Mouse (Mus musculus): Measurements from ENCODE around the gene Zdhhc13. TPM values are rescaled to one million over a fixed set of nuclear protein-coding genes. Genes with fewer than 3 reads are reported as not detected.

Gene Zdhhc13
- total RNA-seq, 2 experiments from 2014 or later: 25.6 TPM

- no peak for DNase-seq (ENCODE audit: extremely low spot score in 1 of 2, low spot score in 1 of 2)
These were observed 49.6 kb downstream of the Zdhhc13 start for GRCm38 (mm10) chr7:48838434-48838833.

DNA sequence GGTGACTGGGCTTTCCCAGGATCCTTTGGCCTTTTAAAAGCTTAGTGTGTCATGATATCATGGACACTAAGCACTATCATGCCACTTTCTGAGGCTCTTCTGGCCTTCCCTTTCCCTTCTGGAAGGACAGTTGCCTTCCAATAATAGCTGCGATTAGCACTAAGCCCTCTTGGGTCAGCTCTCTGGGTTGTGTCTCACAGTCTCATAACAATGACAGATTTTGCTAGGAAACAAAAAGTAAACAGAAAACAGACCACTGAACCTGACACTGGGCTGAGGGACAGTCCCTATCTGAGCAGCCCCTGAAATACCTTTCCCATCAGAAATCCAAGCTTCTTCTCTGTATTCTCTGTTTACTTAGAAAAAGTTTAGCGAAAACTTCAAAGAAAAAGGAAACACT, 51.7 kb downstream of the Zdhhc13 start:
- DNase-seq (ENCODE audit: extremely low spot score in 1 of 2, low spot score in 1 of 2): no peak

DNA sequence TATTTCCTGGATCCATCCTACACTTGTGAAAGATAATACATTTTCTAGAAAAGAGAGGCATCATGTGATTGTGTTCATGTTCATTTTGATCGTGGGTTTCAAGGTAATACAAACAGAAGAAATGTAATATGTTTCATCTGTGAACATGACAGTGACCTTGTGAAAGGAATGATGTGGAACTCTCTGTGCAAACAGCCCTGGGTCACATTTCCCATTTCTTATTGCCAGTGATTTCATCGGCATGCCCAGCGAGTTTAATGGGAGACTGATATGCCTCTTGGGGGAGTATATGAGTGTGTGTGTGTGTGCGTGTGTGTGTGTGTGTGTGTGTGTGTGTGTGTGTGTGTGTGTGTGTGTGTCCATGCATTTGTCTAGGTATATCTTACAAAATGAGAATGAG, 52.7 kb downstream of the Zdhhc13 start:
- no peak for DNase-seq (ENCODE audit: extremely low spot score in 1 of 2, low spot score in 1 of 2)

DNA sequence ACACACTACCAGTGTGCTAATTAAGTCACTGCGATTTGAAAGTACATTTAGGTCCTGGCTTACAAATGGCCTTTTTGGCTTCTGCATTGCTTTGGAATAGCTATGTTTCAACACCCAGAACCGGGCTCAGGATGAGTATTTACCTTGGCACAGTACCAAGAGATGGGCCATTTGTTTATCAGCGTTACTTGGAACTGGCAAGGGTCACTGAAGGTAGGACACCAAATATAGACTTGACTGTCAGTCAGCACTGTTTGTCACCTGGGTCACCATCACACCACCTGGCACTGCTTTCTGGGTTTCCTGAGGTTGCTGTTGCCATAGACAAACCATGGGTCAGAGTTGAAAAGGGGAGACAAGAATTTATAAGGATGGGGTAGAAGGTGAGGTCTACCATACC, 53.5 kb downstream of the Zdhhc13 start:
- DNase-seq (ENCODE audit: extremely low spot score in 1 of 2, low spot score in 1 of 2): no peak

- DNase-seq (ENCODE audit: extremely low spot score in 1 of 2, low spot score in 1 of 2): no peak
These were observed 54.7 kb downstream of the Zdhhc13 start for GRCm38 (mm10) chr7:48843541-48843940.

GRCm38 (mm10) chr7:48845213-48845973, 56.6 kb downstream of the Zdhhc13 start:
- no peak for DNase-seq (ENCODE audit: extremely low spot score in 1 of 2, low spot score in 1 of 2)

- no peak for DNase-seq (ENCODE audit: extremely low spot score in 1 of 2, low spot score in 1 of 2)
These were observed 58.0 kb downstream of the Zdhhc13 start for GRCm38 (mm10) chr7:48846755-48847154.

DNA sequence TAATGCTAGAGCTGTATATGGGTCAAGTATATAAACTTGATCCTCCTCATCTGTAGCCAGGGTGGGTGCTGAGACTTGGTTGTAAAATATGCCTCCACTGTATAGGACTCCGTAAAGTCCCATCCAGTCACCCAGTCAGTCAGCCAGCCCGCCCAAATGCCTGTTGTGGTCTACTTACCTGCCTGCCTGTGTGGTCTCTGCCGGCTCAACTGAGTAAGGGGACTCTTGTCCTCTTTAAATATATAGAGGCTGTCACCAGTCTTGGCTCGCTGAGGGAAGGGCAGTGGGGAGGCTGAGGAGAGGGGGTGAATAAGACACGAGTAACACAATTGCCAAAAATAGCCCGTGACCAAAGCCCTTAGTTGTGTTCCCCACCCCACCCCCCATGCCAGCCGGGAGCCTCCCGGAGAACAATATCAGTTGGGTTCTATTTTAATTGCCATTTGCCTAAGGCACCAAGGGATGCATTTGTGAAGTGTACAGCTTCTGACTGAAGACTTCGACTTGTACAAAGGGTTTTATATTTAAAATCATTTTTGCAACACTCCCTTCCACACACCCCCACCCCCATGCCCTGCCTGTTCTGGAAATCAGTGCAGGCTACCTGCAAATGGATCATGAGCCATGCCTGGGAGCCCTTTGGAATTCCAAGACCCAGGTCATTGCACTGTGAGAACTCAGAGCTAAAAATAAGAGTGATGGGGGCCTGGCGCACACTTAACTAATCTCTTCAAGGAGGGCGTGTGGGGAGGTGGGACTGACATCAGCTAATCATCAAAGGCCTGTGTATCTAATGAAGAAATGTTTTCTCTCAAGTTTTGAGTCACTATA, 59.2 kb downstream of the Zdhhc13 start, which contains the start of gene Csrp3:
Gene Csrp3, minus strand, starts transcription at position 214 of the 831 bp plus-strand sequence.
- DNase-seq (ENCODE audit: extremely low spot score in 1 of 2, low spot score in 1 of 2): no peak

GRCm38 (mm10) chr7:48851529-48852104, 62.8 kb downstream of the Zdhhc13 start:
- no peak for DNase-seq (ENCODE audit: extremely low spot score in 1 of 2, low spot score in 1 of 2)

- no peak for DNase-seq (ENCODE audit: extremely low spot score in 1 of 2, low spot score in 1 of 2)
These were observed 64.7 kb downstream of the Zdhhc13 start for GRCm38 (mm10) chr7:48853496-48853895.

GRCm38 (mm10) chr7:48855461-48855860, 66.7 kb downstream of the Zdhhc13 start:
- no peak for DNase-seq (ENCODE audit: extremely low spot score in 1 of 2, low spot score in 1 of 2)

GRCm38 (mm10) chr7:48858257-48858656, 69.5 kb downstream of the Zdhhc13 start:
- DNase-seq (ENCODE audit: extremely low spot score in 1 of 2, low spot score in 1 of 2): no peak

- DNase-seq (ENCODE audit: extremely low spot score in 1 of 2, low spot score in 1 of 2): no peak
These were observed 70.6 kb downstream of the Zdhhc13 start for GRCm38 (mm10) chr7:48859362-48859761.

DNA sequence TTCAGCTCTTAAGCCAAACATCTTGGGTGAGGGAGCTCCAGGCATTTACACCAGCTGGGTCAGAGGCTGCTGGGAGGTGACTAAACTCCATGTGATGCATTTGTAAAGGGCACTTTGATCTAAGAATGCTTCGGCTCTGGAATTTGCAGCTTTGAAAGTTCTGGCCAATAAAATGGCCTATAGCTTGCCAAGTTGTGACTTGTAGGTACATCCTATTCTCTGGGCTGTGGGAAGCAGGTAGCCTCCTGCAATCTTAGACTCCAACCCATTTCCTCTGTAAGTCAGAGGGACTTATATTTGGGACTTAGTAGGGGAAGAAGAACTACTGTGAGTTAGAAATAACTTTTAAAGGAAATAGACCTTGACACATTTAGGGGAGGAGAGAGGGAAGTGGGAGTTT, 72.1 kb downstream of the Zdhhc13 start:
- DNase-seq (ENCODE audit: extremely low spot score in 1 of 2, low spot score in 1 of 2): no peak

GRCm38 (mm10) chr7:48861796-48862195, 73.0 kb downstream of the Zdhhc13 start:
- DNase-seq (ENCODE audit: extremely low spot score in 1 of 2, low spot score in 1 of 2): no peak

- no peak for DNase-seq (ENCODE audit: extremely low spot score in 1 of 2, low spot score in 1 of 2)
These were observed 75.4 kb downstream of the Zdhhc13 start for GRCm38 (mm10) chr7:48864199-48864598.

DNA sequence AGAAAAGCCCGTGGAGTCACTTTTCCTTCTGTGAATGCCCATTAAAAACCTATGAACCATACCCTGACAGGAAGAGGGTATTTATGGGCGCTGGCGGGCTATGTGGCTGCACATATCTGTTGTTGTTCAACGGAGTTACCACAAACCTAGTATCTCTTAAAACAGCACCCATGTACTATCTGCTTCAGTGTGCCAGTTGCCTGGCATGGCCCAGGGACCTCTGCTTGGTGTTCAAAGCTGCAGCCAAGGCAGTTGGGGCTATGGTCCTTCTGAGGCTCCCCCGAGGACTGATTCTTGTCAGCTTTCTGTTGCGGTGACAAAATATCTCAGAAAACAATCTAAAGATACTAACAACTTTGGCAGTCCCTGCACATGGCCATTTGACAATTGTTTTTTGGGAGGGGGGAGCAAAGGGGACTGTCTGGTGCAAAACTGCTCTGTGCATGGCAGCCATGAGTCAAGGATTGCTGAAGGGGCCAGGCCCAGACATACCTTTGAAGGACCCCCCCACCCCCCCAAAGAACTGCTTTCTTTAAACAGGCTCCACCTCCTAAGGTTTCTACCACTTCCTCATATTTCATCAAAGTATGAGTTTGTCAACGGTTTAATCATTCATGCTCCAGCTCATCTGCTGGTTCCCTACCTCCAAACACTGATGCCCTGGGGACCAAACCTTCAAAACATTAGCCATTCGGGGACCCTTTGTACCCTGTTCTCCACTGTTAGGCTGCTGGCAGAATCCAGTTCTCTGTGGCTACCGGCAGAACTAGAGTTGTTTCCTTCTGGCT, 76.1 kb downstream of the Zdhhc13 start:
- DNase-seq (ENCODE audit: extremely low spot score in 1 of 2, low spot score in 1 of 2): no peak

GRCm38 (mm10) chr7:48867576-48867975, 78.8 kb downstream of the Zdhhc13 start:
- DNase-seq (ENCODE audit: extremely low spot score in 1 of 2, low spot score in 1 of 2): no peak

- no peak for DNase-seq (ENCODE audit: extremely low spot score in 1 of 2, low spot score in 1 of 2)
These were observed 81.3 kb downstream of the Zdhhc13 start for GRCm38 (mm10) chr7:48870144-48870543.

DNA sequence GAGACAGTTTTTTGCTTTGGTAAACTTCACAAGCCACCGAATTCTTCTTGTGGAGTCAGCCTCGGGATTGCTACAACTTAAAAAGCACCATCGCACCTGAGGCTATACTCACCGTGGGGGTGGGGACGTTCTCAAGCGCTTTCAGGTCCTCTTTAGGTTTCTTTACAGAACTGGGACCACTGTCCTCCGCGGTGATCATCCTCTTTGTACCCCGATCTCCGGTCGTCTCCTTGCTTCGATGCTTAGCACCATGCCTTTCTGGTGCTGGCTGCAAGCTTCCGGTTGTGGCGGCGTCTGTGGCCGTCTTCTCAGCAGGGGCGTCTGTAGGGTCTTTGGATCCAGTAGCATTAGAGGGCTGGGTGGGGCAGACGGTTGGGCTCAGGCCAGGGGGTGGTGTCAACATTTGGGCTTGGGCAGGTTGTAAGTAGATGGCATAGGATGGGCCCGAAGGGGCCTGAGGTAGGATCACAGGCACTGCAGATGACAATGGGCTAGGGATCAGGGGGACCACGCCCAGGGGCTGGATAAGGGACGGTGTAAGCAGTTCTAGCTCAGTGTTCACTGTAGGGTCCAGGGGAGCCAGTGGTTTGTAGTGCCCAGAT, 81.9 kb downstream of the Zdhhc13 start:
- no peak for DNase-seq (ENCODE audit: extremely low spot score in 1 of 2, low spot score in 1 of 2)
